Mouse (Mus musculus): ENCODE data around the gene Dnah6. TPM values are rescaled to one million over a fixed set of nuclear protein-coding genes. Genes with fewer than 3 reads are reported as not detected.

The Dnah6 gene
- polyA plus RNA-seq, 1 experiment from 2014 or later = 0.04 TPM

Other genes starting within 250 kb of the Dnah6 start
- 164 and 169 TPM in 2 replicates for gene Suclg1, start 26.7 kb upstream of the Dnah6 start, polyA plus RNA-seq (2016; fragmentation: Nextera tagmentation; extraction: Ambion mirVana)
- not detected in 2 replicates for gene 4931417E11Rik, start 248.0 kb upstream of the Dnah6 start, polyA plus RNA-seq (2016; fragmentation: Nextera tagmentation; extraction: Ambion mirVana)